Mouse (Mus musculus): Measurements from ENCODE around the gene Sema4d.

DNA sequence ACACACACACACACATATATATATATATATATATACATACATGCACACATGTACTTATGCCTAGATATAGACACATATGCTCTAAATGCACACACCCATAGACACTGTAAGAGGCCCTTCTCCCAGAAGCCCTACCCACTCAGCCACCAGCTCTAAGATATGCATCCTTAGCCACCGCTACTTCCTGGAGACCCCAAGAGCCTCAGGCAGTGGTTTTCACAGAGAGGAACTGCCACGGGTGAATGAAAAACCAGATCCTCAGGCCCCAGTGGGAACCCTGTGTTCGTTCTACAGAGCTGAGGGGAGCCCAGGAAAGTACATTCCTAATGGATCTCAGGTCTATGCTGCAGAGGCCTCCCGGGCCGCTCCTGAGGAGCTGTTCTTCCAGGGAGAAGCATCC is 28.2 kb downstream of the Sema4d start:
- TF ChIP-seq TAL1 (conservative IDR thresholded peaks at IDR 0.05; ENCODE audit: low read depth, low read length) (no peak), CTCF (IDR thresholded peaks at IDR 0.05; ENCODE audit: low read depth, low read length) (no peak)

Measured in G1E (cell line).